Mouse (Mus musculus): ENCODE measurements around the gene Rbfox1.
A peak's percentile ranks its signal among the peaks of the same experiment; 100 is the strongest.

Rbfox1 gene

GRCm38 (mm10) chr16:7212756-7213155 is 1327.6 kb downstream of the Rbfox1 start:
- peak; percentile 57 to 59 for DNase-seq (ENCODE audit: low spot score in 2 of 2)

- no peak for DNase-seq (ENCODE audit: low spot score in 2 of 2)
Measured at GRCm38 (mm10) chr16:7223265-7223664, 1338.1 kb downstream of the Rbfox1 start.

DNA sequence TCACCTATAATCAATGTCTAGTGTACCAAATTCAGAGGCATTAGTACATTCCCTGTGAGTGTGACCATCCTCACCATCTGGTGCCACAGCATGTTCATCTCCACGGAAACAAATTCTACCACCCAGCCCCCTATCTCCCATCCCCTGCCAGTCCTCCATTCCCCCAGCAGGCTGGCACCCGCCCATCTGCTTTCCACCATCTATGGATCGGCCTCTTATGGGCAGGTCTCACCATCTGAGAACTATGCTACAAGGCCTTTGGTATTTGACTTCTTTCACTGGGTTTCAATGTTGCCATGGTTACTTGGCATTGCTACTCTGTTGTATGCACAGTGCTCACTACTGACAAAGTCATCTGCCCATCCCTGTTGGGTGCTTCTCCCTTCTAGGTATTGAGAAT is 1340.8 kb downstream of the Rbfox1 start:
- no peak for DNase-seq (ENCODE audit: low spot score in 2 of 2)

- DNase-seq (ENCODE audit: low spot score in 2 of 2): no peak
Measured at GRCm38 (mm10) chr16:7228246-7228645, 1343.1 kb downstream of the Rbfox1 start.

DNA sequence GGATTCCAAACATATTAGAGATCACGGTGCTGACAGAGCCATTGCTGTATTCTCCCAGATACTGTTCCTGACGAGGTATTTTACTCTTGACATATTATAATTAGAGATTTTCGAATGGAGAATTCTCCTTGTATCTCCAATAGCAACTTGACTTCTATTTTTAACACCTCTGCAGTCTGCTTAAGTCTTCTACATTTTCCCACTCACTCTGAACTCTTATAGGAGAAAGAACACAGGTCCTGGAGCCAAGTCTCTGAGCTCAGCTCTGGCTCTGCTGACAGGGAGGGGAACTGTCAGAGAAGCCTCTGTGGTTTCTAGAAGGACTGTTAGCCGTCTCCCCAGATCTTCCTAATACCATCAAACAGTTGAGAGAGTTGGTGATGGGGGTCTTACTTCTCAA is 1344.1 kb downstream of the Rbfox1 start:
- DNase-seq (ENCODE audit: low spot score in 2 of 2): no peak

DNA sequence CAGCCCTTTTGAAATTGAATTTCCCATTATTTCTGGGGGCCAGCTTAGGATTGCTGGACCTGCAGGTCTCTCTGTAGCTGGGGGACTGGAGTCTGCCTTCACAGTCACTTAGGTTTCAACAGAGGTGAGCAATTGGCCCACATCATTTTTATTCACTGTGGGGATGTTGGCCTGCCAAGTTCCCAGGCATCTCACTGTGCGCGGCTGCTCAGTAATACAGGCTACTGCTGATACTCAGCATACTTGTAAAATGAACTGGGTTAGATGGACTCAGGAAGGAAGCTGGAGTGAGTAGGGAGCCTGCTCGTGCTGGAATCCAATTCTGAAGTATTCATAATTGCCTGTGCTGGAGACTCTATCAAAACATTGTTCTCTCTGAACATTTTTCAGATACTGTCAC is 1356.5 kb downstream of the Rbfox1 start:
- DNase-seq (ENCODE audit: low spot score in 2 of 2): no peak

- no peak for DNase-seq (ENCODE audit: low spot score in 2 of 2)
Measured at GRCm38 (mm10) chr16:7242501-7242900, 1357.3 kb downstream of the Rbfox1 start.

- DNase-seq (ENCODE audit: low spot score in 2 of 2): no peak
Measured at GRCm38 (mm10) chr16:7244382-7244781, 1359.2 kb downstream of the Rbfox1 start.

DNA sequence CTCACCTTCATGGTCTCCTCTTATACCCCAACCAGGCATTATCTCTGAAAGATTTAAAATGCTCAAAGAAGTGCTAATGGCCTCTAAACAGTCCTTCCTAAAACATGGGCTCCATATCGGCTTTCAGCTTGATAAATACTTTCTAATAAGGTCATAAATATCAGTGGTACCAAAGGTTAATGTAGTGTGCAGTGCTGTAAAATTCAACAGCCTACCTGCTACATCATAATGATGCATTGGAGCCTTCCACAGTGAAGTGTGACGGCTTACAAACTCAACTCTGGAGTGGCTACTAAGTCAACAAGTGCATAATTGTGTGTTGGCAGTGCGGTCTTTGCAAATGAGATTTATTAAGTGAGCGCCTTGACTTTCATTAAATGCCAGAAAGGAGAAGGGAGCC is 1366.5 kb downstream of the Rbfox1 start:
- DNase-seq (ENCODE audit: low spot score in 2 of 2): no peak

DNA sequence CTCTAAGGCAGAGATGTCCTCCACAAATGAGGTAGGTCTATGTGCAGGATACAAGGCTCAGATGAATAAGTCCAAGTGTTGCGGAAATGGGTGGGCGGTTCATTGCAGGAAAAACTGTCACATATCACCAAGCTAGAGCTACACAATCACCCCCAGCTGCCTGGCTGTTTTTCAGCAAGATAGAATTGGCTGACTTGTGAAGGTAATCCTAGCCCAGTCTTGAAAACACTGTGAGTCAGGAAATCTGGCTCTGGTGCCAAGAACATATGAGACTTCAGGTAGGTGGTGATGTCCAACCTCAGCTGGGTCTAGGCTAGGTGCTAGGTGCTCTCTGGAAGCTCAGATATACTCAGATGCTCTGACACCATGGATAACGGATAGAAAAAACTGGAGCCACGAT is 1372.2 kb downstream of the Rbfox1 start:
- peak; percentile 66 to 73 for DNase-seq (ENCODE audit: low spot score in 2 of 2)

GRCm38 (mm10) chr16:7263261-7263660 is 1378.1 kb downstream of the Rbfox1 start:
- DNase-seq (ENCODE audit: low spot score in 2 of 2): no peak

GRCm38 (mm10) chr16:7265715-7266114 is 1380.6 kb downstream of the Rbfox1 start:
- DNase-seq (ENCODE audit: low spot score in 2 of 2): no peak

GRCm38 (mm10) chr16:7275501-7275900 is 1390.3 kb downstream of the Rbfox1 start:
- peak; percentile 24 to 37 for DNase-seq (ENCODE audit: low spot score in 2 of 2)

DNA sequence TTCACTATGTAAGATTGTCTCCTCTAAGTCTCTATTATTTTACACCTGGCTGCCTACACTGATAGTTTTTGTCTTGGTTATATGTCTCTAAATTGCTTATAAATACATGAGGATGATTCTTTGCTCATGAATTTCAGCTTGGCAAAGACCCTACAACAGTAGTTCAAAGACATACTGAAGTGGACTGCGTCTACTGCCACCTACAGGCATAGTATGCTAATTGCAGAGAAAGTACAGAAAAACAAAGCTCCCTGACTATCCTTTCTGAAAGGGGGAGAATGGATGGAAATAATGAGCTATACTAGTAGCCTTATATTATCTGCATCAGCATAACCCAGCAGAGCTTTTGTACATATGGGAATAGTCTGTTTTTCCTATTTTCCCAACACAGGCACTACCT is 1390.7 kb downstream of the Rbfox1 start:
- DNase-seq (ENCODE audit: low spot score in 2 of 2): no peak

DNA sequence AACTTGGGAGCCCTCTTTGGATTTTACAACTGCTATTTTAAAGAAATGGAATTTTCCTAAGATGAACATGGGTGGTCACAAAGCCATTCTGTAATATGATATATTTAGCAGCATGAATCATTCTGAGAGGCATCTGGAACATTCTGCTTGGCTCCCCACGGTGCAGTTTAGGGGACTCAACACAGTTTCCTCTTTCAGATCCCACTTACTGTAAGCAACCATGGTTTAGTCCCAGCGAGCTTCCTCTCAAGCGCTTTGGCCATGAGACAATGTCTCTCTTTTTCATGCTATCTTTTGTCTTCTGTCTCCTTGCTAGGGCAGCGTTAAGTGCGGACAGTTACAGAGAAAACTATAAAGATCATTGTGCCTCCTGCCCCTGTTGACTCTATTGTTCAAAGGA is 1394.4 kb downstream of the Rbfox1 start:
- peak; percentile 31 to 44 for DNase-seq (ENCODE audit: low spot score in 2 of 2)

GRCm38 (mm10) chr16:7282257-7282656 is 1397.1 kb downstream of the Rbfox1 start:
- peak; percentile 58 to 62 for DNase-seq (ENCODE audit: low spot score in 2 of 2)

DNA sequence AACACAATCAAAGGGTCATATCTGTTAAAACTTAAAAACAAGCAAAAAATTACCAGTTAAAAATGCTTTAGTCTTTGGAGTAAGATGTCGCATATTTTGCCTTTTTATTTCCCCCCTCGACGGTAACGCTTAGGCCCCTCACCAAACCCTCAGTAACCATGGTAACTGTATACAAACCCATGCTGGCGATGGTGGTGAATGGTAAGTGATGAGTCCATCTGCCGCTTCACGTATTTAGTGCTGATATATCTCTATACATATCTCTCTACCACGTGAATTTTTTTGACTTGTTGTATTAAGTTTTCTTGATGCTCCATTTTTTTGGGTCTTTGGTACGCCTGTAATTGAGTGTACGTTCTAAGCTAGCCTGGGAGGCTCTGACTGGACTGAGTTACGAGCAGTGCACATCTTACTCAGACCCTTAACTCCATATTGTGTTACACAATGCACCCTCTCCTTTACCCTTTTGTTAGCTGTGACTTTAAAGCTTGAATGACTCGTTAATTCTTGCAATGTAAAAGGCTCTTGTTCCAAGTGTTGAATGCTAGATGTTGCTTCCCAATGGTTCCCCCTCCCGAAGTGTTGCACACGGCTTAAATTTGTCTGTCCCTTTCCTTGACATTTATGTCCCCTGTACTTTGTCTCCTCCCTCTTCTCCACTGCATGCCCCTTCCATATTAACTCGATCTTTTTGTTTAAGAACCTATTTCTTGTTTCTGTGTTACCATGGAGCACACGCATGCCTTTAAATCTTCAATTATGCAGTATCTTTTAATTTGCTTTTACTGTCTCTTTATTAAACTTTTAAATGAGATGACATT is 1408.0 kb downstream of the Rbfox1 start:
- DNase-seq (ENCODE audit: low spot score in 2 of 2): no peak

GRCm38 (mm10) chr16:7302416-7302815 is 1417.3 kb downstream of the Rbfox1 start:
- DNase-seq (ENCODE audit: low spot score in 2 of 2): no peak

DNA sequence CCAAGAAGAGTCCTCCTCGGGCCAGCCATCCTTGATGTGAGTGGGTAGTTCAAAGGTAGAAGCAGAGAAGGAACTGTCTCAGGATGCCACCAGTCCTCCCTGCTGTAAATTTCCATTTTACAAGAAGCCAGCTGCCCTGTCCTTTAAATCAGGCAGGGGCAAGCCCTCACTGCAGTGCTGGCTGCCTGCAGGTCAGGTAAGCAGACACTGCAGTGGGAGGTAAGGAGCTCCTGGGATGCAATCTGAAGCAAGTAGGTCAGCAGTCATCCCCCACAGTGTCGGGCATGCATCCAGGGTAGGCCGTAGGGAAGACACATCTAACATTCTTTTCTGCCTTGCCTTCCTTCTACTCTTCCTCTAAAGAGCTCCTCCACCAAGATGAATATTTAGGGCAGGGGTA is 1444.0 kb downstream of the Rbfox1 start:
- DNase-seq (ENCODE audit: low spot score in 2 of 2): no peak

GRCm38 (mm10) chr16:7341186-7341585 is 1456.0 kb downstream of the Rbfox1 start:
- no peak for DNase-seq (ENCODE audit: low spot score in 2 of 2)

DNA sequence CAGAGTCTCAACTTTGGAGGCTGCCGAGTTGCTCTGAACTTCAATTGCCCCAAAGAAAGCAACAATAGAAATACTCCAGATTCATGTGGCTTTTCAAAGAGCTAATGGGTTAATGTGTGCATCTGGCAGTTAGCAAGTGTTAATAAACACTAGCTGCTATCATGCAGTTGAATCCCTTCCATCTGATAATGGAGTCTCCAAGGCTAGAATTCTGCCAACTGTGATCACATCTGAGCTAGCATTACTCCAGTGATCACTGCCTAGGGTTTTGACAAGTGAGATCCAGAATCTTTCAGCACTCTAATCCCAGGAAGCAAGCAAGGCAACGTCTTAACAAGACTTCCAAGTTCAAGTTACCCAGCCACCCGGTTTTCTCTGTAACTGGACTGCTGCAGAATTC is 1460.1 kb downstream of the Rbfox1 start:
- no peak for DNase-seq (ENCODE audit: low spot score in 2 of 2)

GRCm38 (mm10) chr16:7346001-7346625 is 1461.0 kb downstream of the Rbfox1 start:
- DNase-seq (ENCODE audit: low spot score in 2 of 2): no peak

DNA sequence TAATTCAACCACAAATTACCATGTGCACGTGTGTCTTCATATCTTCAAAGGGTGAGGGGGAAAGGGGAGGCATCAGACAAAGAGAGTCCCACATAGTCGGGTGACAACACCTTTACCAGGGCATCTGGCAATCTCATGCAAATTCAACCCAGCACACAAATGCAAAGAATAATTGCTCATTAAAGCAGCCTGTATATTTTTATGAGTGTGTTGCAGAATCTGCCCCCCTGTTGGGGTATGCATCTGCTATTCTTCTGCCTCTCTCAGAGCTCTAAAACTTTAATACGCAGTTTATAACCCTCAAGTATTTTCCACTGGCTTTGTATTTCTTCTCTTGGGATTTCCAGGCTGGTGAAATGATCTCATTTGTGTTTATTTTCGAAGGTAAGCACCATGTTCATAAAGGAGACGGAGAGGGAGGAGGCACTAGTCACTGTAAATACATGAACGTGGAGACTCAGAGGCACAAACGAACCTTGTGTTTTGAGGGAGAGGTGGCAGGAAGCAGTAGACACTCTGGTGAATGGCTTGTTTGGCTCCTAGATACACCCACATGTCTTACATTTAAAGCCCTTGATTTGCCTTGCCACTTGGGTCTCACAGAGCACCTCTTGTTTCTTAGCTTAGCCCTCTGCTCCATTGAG is 1462.5 kb downstream of the Rbfox1 start:
- no peak for DNase-seq (ENCODE audit: low spot score in 2 of 2)

Measured in right cerebral cortex, adult 2 months (tissue).